Mouse (Mus musculus): ENCODE results near the gene Ttyh1.

Ttyh1 gene

GRCm38 (mm10) chr7:4170193-4170938 is 51.2 kb downstream of the Ttyh1 start:
- DNase-seq (ENCODE audit: low spot score in 2 of 2): no peak

- DNase-seq (ENCODE audit: low spot score in 2 of 2): no peak
These were observed 59.2 kb downstream of the Ttyh1 start for GRCm38 (mm10) chr7:4178438-4178837.
